In genomic region chr9:75468297-75468696, GRCm38 (mm10) we compare ENCODE assay signal across 8 mouse cellular contexts. TPM values are rescaled to one million over a fixed set of nuclear protein-coding genes. Genes with fewer than 3 reads are reported as not detected.
DNase-seq lines count a peak whose midpoint lies in the region; ATAC-seq and TF ChIP-seq lines count a peak whose summit lies in the region.

No protein-coding gene starts in this region.

- intact Hi-C loops in heart, postnatal 36 days (cut with DNase I), result no loop called here

- H3K9ac ChIP-seq in heart, postnatal 0 days (replicated peaks; ENCODE audit: low read depth, low read length), result no peak overlapping the region

- no peak for DNase-seq in heart, postnatal 0 days (ENCODE audit: low spot score)
- DNase-seq in heart, postnatal 36 days, result no peak
- peak; percentile 8 to 15 for DNase-seq in spleen, postnatal 36 days (ENCODE audit: low spot score in 2 of 2)
- no peak for DNase-seq in spleen, adult 18-20 months
- no peak for DNase-seq in urinary bladder, postnatal 25 days (ENCODE audit: low spot score)
- no peak for DNase-seq in frontal cortex, postnatal 36 days (ENCODE audit: low spot score in 2 of 2)
- DNase-seq in layer of hippocampus, adult 9-10 months (ENCODE audit: low spot score), result no peak

- 0 out of 2 replicates have a peak, but pooled peaks have one; percentile 5 for TF ChIP-seq CTCF in heart, postnatal 0 days (IDR thresholded peaks at IDR 0.05; ENCODE audit: low read depth)

- 73% methylated on average over 14 of the region's 14 CpGs for WGBS in heart, postnatal 0 days

- H3K27ac ChIP-seq in heart, postnatal 0 days (ENCODE audit: low read depth), result no peak overlapping the region

- no peak overlapping the region for H3K4me3 ChIP-seq in heart, postnatal 0 days (ENCODE audit: low read depth, low read length)

- no peak overlapping the region for H3K4me2 ChIP-seq in heart, postnatal 0 days (ENCODE audit: low read depth, low read length)

- peaks cover 22% of the 10 kb centered on the region for H3K4me1 ChIP-seq in heart, postnatal 0 days (ENCODE audit: control insufficient read depth, insufficient read depth)

- H3K9me3 ChIP-seq in heart, postnatal 0 days (replicated peaks; ENCODE audit: control insufficient read depth, low read length), result no peaks in the 10 kb centered on the region

- no peak for ATAC-seq in heart, postnatal 0 days (ENCODE audit: insufficient read depth, low read depth)
- ATAC-seq in megakaryocyte, adult 5-6 weeks (ENCODE audit: poor library complexity, severe bottlenecking), result peak; percentile 83

- H3K27me3 ChIP-seq in heart, postnatal 0 days (ENCODE audit: control insufficient read depth, insufficient read depth, low read length), result no peaks in the 10 kb centered on the region

- TF ChIP-seq EP300 in heart, postnatal 0 days (IDR thresholded peaks at IDR 0.05; ENCODE audit: low read depth), result no peak

- H3K36me3 ChIP-seq in heart, postnatal 0 days (replicated peaks; ENCODE audit: control insufficient read depth, insufficient read depth, low read length), result peaks cover 32% of the 10 kb centered on the region

RNA-seq across cellular contexts. Expression of gene Leo1, which starts 27.0 kb away (rescaled TPM):
- 5.7 and 11.4 TPM in 2 replicates for total RNA-seq in heart, postnatal 0 days (2014; rRNA removed; ENCODE audit: low replicate concordance)
- polyA plus RNA-seq in heart, postnatal 0 days (2015; fragmentation: Nextera tagmentation; extraction: Ambion mirVana), result 19.6 and 20.0 TPM in 2 replicates
- total RNA-seq in heart, postnatal 36 days (2021), result 10 to 100 TPM; 11.3 to 15.0 TPM
- 12.5 and 16.3 TPM in 2 replicates for total RNA-seq in megakaryocyte, adult 5-6 weeks (2015)
- total RNA-seq in megakaryocyte, adult 5-6 weeks (2017), result 32.5 and 35.6 TPM in 2 replicates

RNA-seq across cellular contexts. Expression of gene Mapk6, which starts 58.5 kb away (rescaled TPM):
- 36.2 and 51.0 TPM in 2 replicates for total RNA-seq in heart, postnatal 0 days (2014; rRNA removed; ENCODE audit: low replicate concordance)
- polyA plus RNA-seq in heart, postnatal 0 days (2015; fragmentation: Nextera tagmentation; extraction: Ambion mirVana), result 30.1 and 33.6 TPM in 2 replicates
- total RNA-seq in heart, postnatal 36 days (2021), result 10 to 100 TPM; 24.8 to 29.1 TPM
- 36.0 and 39.6 TPM in 2 replicates for total RNA-seq in megakaryocyte, adult 5-6 weeks (2015)
- 26.6 and 29.3 TPM in 2 replicates for total RNA-seq in megakaryocyte, adult 5-6 weeks (2017)

Comparison
In these comparisons a context has a peak if more than half of its experiments do, and no peak if none do; other contexts are left out.
1. DNase-seq: peak in spleen, postnatal 36 days (2 of 2); none in heart, postnatal 0 days (single experiment), heart, postnatal 36 days (0 of 2), spleen, adult 18-20 months (0 of 2), urinary bladder, postnatal 25 days (single experiment), frontal cortex, postnatal 36 days (0 of 2) and layer of hippocampus, adult 9-10 months (single experiment).